Mouse (Mus musculus) thymus, adult 2 months (tissue): ENCODE data around the gene Dnah12. TPM values are rescaled to one million over a fixed set of nuclear protein-coding genes. Genes with fewer than 3 reads are reported as not detected.
A peak's percentile ranks its signal among the peaks of the same experiment; 100 is the strongest.

Experiments used
- DNase-seq: peaks from one replicate; pipeline ENCODE4 v3.0.0; 2021
- H3K27ac ChIP-seq: fragments of 200-500 bp; 2 replicates; pipeline ENCODE4 v1.5.1; 2012; ENCODE audit warnings: low read length, control low read depth; ENCODE audit not compliant: control insufficient read depth, insufficient read depth
- H3K27me3 ChIP-seq: fragments of 200-500 bp; 2 replicates; pipeline ENCODE4 v1.6.1; 2012; ENCODE audit warnings: mild to moderate bottlenecking, low read length, moderate library complexity, mixed read lengths; ENCODE audit not compliant: control insufficient read depth, insufficient read depth
- H3K36me3 ChIP-seq: fragments of 200-500 bp; 2 replicates; pipeline ENCODE4 v1.6.1; 2012; ENCODE audit warnings: mild to moderate bottlenecking, low read length, moderate library complexity; ENCODE audit not compliant: control insufficient read depth, insufficient read depth
- H3K4me1 ChIP-seq: fragments of 200-500 bp; replicated peaks from 2 replicates; pipeline ENCODE4 v1.6.1; 2012; ENCODE audit warnings: low read length; ENCODE audit not compliant: control insufficient read depth, insufficient read depth
- H3K4me3 ChIP-seq: fragments of 200-500 bp; 2 replicates; pipeline ENCODE4 v1.5.1; 2012; ENCODE audit warnings: mild to moderate bottlenecking, low read length, control low read depth, moderate library complexity; ENCODE audit not compliant: control insufficient read depth, insufficient read depth
- CTCF ChIP-seq: fragments of 200-500 bp; IDR thresholded peaks from 2 replicates; pipeline ENCODE4 v1.5.1; 2012; ENCODE audit warnings: mild to moderate bottlenecking, control low read depth, low read length, moderate library complexity, borderline replicate concordance; ENCODE audit not compliant: control insufficient read depth, poor library complexity, insufficient read depth; ENCODE audit errors: extremely low read depth
- POLR2A ChIP-seq: fragments of 200-500 bp; IDR thresholded peaks from 2 replicates; pipeline ENCODE4 v1.6.1; 2012; ENCODE audit warnings: mild to moderate bottlenecking, low read length, control low read depth, moderate library complexity; ENCODE audit not compliant: control insufficient read depth, poor library complexity, insufficient read depth; ENCODE audit errors: extremely low read depth
- whole genome bisulfite sequencing: fragments of 180-500 bp; shearing (Covaris S2); methylation state at CpG from one replicate; pipeline ENCODE4 v1.1.7; 2018; 5-methylcytosine and 5-hydroxymethylcytosine counted together
- polyA plus RNA-seq: library from polyadenylated mRNA; depleted of rRNA; stranded (reverse); fragments of >200 nt; gene quantifications from 2 replicates; pipeline ENCODE4 v1.2.3, GENCODE M21; 2012

Dnah12 gene
- polyA plus RNA-seq, 1 experiment: 0.03 TPM

DNA sequence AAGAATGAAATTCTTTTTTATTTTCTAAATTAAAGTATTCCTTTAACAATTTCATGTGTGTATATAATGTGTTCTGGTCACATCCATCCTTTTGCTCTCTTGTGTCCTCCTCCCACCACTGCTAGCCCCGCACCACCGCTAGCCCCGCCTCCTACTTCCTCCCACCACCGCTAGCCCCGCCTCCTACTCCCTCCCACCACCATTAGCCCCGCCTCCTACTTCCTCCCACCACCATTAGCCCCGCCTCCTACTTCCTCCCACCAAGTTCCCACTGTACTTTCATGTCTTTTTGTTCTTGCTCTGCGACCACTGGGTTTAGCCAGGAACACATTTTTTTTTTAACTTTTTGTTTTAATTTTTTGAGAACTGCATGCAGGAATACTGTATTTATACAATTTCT lies 160.0 kb downstream of the Dnah12 start:
- no peak for DNase-seq
- no peak overlapping the region for H3K27ac ChIP-seq
- H3K27me3 ChIP-seq: no peaks in the 10 kb centered on the region
- 61% methylated on average over 8 of the region's 8 CpGs for WGBS
- no peak overlapping the region for H3K4me3 ChIP-seq
- TF ChIP-seq CTCF (no peak), POLR2A (no peak)
- H3K4me1 ChIP-seq: no peaks in the 10 kb centered on the region
- no peaks in the 10 kb centered on the region for H3K36me3 ChIP-seq

DNA sequence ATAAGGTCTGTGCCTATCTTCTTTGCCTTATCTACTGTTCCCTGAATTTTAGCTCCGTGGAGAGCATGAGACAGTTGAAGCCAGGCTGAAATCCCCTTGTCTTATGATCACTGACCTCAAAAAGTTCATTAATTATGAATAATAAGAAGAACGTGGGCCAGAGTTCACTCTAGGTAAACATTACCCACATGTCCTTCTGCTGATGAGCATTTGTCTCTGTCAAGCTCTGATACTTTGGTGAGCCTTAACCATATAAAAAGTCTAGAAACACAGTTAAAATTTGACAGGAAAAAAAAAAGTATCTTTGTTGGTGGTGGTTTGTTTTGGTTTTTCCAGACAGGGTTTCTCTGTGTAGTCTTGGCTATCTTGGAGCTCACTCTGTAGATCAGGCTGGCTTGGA lies 161.0 kb downstream of the Dnah12 start:
- no peak overlapping the region for H3K27ac ChIP-seq
- TF ChIP-seq CTCF (no peak), POLR2A (no peak)

DNA sequence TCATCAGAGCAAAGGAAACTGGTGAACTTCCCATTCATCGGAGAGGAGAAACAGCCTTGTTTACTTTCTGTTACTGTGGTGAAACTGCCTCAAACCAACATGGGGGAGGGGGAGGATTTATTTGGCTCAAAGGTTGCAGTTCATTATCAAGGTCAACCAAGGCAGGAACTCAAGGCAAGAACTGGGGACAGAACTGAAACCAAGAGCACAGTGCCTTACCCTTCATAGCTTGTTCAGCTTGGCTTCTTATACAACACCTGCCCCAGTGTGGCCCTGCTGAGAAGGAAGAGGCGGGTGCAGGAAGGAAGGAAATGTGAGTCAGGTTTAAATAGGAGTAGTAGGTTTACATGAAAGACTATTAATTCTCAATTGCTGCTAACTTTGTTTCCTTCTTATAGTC lies 165.3 kb downstream of the Dnah12 start:
- TF ChIP-seq CTCF (no peak), POLR2A (no peak)
- Histone ChIP-seq H3K4me1 (no peaks in the 10 kb centered on the region), H3K36me3 (no peaks in the 10 kb centered on the region), H3K27me3 (no peaks in the 10 kb centered on the region), H3K4me3 (no peak overlapping the region), H3K27ac (no peak overlapping the region)
- 22% methylated on average over 2 of the region's 2 CpGs for WGBS
- DNase-seq: peak; percentile 29

More for the DNA sequence above, 161.0 kb downstream of the Dnah12 start:
- Histone ChIP-seq H3K36me3 (no peaks in the 10 kb centered on the region), H3K4me3 (no peak overlapping the region), H3K27me3 (no peaks in the 10 kb centered on the region), H3K4me1 (no peaks in the 10 kb centered on the region)
- 92% methylated on average over 2 of the region's 2 CpGs for WGBS
- no peak for DNase-seq

DNA sequence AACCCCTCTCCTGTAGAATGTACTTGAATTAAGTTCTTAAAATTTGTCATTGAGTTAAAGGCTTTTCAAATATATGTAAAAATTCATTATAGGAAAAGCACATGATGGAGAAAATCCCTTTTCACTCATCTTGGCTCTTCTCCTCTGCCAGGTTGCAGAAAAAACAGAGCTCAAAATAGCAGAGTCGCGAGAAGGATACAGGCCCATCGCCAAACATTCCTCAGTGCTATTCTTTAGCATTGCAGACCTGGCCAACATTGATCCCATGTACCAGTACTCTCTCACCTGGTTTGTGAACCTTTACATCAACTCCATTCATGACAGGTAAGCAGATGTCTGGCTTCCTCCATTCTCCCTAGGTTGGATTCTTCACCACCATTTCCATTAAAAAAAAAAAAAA lies 165.9 kb downstream of the Dnah12 start:
- Histone ChIP-seq H3K27me3 (no peaks in the 10 kb centered on the region), H3K4me3 (no peak overlapping the region), H3K36me3 (no peaks in the 10 kb centered on the region), H3K4me1 (no peaks in the 10 kb centered on the region), H3K27ac (no peak overlapping the region)
- DNase-seq: no peak
- TF ChIP-seq POLR2A: no peak
- TF ChIP-seq CTCF: no peak
- 97% methylated on average over 3 of the region's 3 CpGs for WGBS

DNA sequence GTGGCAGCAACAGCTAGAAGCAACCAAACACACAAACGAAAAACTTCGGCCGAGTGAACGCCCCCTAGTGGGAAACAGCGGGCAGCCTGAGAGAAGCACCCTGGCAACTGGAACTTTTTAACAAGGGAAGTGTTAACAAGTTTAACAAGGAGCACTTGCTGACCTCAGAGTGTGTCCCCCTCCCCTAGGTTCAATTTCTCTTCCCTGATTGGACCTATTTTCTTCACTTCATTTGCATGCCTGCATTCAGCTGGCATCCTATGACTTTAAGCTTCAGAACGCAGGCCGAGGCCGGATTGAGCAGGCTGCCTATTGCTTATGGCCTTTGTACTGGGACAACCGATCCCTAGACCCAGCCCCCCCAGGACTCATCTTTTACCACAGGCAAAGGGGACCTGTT lies 174.3 kb downstream of the Dnah12 start:
- Histone ChIP-seq H3K4me1 (no peaks in the 10 kb centered on the region), H3K27me3 (no peaks in the 10 kb centered on the region), H3K4me3 (no peak overlapping the region), H3K36me3 (no peaks in the 10 kb centered on the region), H3K27ac (no peak overlapping the region)
- 79% methylated on average over 9 of the region's 9 CpGs for WGBS
- no peak for DNase-seq
- TF ChIP-seq POLR2A: no peak
- TF ChIP-seq CTCF: 0 out of 2 replicates have a peak, but pooled peaks have one; percentile 20

DNA sequence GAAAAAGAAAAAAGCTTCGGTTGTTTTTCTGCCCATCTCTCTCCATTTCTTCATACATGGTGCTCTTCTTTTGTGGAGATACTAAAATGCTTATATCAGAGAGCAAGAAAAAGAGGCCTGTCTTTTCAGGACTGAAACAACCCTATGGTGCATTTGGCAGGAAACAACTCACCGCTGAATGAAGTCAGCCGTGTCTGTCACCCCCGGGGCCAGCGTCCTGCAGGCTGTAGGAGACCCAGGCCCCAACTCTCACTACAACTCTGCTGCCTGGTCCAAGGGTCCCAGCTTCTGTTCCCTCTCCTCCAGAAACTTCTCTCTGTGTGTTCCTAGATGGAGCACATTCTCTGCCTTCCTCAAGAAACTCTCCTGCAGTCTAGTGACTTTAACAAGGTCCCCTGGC lies 175.2 kb downstream of the Dnah12 start:
- WGBS: 96% methylated on average over 5 of the region's 5 CpGs
- no peak overlapping the region for H3K4me3 ChIP-seq
- no peak for DNase-seq

DNA sequence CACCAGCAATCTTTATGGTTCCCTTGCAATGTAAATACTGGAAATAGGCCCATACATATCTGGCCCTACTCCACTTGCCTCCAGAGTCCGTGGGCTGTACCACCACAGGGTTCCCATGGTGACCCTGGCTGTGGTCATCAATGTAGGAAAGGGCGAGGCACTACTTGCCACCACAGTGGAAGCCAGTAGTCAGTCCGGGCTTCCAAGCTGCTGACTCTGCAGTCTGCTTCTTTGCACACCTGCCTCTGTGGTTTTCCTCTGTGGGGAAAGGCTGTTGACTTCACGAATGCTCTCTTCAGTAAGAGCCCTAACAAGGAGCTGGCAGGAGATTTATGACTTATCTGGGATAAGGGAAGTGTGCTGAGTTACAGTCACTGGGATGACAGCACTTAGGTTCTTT lies 185.7 kb downstream of the Dnah12 start:
- Histone ChIP-seq H3K4me3 (no peak overlapping the region), H3K27me3 (no peaks in the 10 kb centered on the region), H3K27ac (no peak overlapping the region), H3K4me1 (peaks cover 8% of the 10 kb centered on the region), H3K36me3 (no peaks in the 10 kb centered on the region)
- 1% methylated on average over 4 of the region's 4 CpGs for WGBS
- TF ChIP-seq POLR2A: no peak
- no peak for TF ChIP-seq CTCF
- DNase-seq: peak; percentile 54

More for the DNA sequence above, 175.2 kb downstream of the Dnah12 start:
- Histone ChIP-seq H3K4me1 (no peaks in the 10 kb centered on the region), H3K36me3 (no peaks in the 10 kb centered on the region), H3K27me3 (no peaks in the 10 kb centered on the region), H3K27ac (no peak overlapping the region)
- TF ChIP-seq CTCF: no peak
- no peak for TF ChIP-seq POLR2A
